Mouse (Mus musculus) c-Kit-positive CD71-positive TER-119-negative erythroid progenitor cells, embryonic 14.5 days (primary cell): ENCODE data around the gene Tnk1.
"Not testable (repeated sequence)": the region's sequence is repeated elsewhere in the genome, so short reads cannot be mapped to it uniquely, and the experiment has no call there.

Source experiments
- DNase-seq: peaks from one replicate; pipeline ENCODE4 v3.0.0-alpha.2; 2013; ENCODE audit warnings: low read depth

Gene Tnk1

DNA sequence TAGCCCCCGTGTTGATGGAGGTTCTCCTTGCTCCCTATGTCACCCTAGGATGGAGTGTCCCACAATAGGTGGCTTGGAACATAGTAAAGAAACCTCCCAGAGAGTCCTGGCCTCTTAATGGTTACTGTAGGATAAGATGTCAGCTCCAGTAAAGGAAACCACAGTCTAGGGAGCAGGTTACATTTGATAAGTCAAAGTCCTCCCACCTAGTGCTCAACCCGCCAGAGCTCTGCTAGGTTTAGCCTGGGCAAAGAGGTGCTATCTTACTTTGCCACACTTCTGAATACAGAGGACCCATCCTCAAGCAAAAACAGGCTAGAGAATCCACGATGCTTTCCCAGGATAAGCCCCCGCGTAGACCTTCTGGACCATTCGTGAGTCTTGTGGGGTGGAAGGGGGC is 20.4 kb upstream of the Tnk1 start:
- DNase-seq = peak; percentile 63

DNA sequence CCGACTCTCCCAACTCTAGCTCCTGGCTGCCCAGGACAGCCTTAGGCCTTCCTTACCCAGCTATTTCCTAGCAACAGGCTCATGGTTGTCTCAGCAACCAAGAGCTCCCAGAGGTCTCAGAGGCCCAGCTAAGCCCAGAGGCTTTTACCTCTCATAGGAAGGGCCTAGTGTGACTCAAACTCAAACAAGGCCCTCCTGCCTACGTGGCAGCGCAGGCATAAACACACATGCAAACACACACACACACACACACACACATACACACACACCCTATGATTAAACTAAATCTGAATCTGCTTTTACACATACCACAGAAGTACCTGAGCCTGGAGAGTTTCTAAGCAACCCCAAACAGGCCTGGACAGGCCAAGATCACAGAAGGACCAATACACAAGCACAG is 19.9 kb upstream of the Tnk1 start:
- no peak for DNase-seq

DNA sequence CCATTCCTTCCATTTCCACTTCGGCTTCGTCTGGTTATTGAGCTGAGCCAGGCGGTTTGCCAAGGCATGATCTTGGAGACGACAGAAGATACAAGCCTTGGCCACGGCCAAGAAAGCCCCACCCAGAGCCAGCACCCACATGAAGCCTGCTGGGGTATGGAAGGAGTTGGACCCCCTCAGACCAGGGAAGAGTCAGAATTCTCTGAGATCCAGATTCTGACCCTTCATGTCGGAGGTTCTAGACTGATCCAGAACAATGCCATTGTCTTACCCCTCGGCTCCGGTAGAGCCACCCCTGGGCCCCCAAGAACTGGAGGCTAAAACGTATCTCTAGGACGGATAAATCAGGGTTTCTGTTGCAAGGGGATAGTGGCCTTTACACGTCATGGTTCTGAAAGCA is 19.3 kb upstream of the Tnk1 start, which contains the start of gene Tmem95:
Tmem95 (minus strand) TSS at position 141 of the 400 bp plus-strand sequence.
- no peak for DNase-seq

DNA sequence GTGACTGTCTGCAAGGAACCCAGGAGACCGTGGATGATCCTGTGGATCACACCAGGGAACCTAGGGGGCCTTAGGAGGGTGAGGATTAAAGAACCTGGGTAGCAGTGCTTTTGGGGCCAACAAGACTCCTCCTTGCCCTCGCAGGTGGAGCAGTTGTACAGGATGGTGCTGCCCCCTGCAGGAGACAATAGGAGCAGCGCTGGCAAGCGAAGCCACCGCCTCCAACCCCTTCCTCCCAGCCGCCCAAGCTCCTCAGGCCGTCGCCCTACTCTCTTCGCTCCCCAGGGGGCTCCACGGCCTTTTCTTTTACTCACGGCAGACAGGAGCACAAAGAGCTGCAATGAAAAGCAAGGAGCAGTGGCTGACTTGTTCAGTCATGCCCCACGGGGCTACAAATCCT is 18.3 kb upstream of the Tnk1 start:
- peak; percentile 85 for DNase-seq

DNA sequence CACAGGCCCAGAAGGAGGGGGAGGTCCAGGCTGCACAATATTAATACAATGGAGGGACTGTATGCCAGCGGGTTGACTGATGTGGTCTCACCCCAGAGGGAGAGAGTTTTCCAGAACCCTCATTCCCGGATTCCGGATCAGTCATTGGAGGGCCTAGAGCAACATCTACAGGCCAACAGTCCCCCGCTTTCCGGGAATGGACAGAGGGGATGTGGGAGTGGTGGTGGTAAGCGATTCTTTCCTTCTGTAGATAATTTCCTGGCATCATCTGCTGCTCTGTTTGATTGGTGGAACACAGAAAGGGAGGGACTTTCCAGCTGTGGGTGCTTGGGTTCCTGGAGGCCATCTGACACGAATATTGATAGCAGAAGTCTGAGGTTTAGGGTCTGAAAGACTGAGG is 17.7 kb upstream of the Tnk1 start:
- DNase-seq = no peak

DNA sequence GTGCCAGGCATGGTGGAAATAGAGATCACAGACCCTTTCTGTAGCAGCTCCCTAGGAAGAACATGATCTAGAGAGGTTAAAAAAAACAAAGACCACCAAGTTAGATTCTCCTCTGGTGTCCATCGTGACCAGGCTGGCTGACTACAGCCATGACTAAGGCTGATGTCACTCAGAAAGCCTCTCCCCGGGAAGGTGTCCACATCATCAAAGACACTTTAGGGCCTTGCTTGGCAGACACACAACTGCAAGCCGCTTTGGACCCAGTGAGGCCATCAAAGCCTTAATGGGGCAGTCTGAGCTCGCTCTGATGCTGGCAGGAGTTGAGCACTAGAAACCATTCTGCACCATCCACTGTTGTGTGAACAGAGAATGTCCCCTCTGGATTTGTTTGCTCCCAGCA is 13.9 kb upstream of the Tnk1 start:
- no peak for DNase-seq

DNA sequence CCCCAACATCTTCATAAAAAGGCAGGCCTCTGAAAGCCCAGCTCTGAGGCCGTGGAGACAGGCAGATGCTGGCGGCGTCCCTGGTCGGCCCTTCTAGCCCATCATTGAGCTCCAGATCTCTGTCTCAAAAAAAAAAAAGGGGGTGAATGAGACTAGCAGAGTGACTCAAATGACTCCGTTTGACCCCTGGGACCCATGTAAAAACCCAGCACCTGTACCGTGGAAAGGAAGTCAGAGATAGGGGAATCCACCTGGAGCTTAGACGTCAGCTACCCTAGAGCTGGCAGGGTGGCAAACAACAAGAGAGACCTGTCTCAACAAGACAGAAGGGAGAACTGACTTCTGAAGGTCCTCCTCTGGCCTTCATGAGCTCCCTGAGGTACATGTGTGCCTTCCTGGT is 13.3 kb upstream of the Tnk1 start:
- no peak for DNase-seq

DNA sequence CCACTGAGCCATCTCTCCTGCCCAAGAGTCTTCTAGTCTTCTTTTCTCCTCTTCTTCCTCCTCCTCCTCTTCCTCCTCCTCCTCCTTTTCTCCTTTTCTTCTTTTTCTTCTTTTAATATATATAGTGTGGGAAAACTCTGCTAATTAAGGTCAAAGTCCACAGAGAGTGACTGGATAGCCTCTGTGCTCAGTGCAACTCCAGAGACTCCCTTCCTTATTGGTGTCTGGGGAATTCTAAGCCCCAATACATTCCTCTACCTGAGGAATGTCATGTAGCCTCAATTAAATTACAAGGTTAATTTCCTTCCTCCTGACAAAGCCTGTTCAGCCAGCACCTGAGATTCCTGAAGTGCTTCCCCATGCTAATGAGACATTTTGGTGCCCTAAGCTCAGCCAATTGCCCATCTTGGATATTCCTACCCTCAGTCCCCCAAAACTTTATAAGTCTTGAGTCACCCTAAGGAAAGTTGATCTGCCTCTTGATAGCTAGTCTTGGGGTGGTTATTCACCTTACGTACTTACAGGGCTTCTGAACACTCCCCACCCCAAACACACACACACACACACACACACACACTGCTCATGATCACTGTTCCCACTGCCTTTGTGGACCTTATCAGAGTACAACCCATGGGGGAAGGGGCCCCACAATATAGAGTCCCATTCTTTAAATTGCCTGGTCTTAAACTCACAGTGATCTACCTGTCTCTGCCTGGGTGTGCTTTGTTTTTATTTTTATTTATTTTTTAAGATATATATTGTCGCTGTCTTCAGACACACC is 11.9 kb upstream of the Tnk1 start:
- no peak for DNase-seq

DNA sequence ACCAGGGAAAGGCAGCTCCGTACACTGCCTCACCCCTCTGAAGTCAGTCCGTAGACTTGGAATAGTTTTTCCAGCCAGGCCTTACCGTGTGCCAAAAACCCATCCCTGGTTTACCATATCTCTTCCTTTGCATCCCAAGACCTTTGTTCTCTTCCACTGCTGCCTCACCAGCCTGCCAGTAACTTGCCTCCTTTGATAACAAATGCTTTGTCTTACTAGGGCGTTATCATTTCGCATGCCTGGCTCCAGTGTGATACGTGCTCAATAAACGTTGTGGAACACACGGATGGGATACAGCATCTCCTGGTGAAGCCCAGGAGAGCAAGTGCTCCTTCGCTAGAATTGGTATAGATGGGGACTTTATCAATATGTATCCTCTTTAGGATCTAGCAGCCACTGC is 8.8 kb upstream of the Tnk1 start:
- DNase-seq = no peak

DNA sequence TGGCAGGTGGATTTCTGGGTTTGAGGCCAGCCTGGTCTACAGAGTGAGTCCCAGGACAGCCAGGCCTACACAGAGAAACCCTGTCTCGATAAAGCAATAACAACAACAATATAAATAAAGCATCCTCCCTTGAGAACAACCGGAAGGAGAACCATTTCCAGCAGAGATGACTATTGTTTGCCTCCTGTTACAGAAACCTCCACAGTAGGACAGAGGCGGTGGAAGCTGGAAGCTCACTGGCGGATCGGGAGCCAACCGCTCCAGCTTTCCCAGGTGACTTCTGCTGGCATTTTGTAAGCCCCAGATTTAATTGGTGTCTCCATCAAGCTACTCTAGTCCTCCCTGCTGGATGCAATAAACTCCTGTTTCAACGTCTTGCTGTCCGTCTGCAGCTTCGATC is 7.0 kb upstream of the Tnk1 start:
- no peak for DNase-seq

DNA sequence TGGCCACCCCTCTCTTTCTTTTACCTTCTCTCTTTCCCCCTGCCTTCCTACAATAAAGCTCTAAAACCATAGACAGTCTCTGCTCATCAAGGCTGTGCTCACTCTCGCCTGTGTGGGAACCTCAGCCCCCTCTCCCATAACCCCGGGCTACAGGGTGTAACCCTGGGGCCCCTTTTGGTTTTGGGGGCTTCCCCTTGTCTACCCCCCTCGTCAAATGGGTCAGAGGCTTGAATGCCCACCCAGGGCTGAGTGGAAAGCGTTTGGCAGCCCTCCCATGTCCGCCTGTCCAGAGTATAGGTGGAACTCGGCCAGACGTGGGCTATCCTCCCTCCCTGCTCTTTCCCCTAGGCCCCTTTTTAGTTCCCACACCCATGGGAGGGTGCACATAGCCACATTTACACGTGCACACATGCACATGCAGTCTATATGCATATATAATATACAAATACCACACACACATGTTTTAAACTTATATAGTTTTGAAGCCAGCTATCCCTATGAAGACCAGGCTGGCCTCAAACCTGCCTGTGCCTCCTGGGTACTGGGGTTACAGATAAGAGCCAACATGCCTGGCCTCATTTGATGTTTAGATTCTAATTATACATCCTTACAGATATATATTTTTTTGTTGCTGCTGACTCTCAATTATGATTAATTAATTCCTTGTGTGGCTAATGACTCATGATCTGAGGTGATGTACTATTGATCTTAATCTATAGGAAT is 5.8 kb upstream of the Tnk1 start:
- no peak for DNase-seq

DNA sequence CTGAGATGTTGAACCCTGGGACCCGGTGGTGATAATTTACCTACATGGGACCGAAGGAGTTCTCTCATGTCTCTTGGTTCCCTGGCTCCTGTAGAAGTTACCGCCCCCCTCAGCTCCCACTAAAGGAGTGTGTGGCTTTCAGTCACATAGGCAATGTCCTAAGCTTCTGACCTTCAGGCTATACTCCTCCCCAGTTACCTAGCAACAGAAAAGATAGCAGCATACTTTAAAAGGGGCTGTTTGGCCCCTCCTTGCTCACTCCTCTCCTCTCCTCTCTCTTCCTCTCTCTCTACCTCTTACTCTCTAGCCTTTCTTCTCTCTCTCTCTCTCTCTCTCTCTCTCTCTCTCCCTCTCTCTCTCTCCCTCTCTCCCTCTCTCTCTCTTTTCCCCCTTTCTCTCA is 5.2 kb upstream of the Tnk1 start:
- not testable (repeated sequence) for DNase-seq

DNA sequence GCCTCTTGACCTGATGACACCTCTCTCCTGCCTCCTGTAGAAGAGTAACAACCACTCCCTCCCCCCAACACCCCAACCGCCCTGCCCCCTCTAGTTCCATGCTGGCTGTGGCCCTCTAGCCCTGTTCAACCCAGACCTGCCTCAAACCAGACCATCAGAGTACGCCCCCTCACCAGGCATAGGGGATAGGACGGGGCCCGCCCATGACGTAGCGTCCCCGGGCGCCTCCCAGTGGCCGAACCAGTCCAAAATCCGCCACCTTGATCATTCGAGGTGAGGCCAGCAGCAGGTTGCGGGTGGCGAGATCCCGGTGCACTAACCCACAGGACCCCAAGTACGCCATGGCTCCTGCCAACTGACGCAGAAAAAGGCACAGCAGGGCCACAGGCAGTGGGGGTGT is 3.2 kb downstream of the Tnk1 start:
- DNase-seq = no peak

DNA sequence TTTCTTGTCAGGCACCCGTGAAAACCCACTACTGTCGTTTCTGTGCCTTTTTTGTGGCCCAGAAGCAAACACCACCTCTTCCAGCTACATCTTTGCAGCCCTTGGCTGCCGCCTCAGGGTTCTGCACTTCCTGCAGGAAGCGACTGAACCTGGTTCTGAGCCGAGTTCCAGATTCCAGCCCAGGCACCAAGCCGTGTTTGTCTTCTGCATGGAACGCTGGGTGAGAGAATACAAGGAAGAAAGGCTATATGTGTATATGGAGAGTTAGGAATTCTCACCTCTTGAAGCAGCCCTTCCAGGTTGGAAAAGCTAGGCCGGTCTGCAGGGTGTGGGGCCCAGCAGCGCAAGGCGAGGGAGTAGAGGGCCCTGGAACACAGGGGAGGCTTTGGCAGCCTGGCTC is 3.9 kb downstream of the Tnk1 start:
- no peak for DNase-seq

DNA sequence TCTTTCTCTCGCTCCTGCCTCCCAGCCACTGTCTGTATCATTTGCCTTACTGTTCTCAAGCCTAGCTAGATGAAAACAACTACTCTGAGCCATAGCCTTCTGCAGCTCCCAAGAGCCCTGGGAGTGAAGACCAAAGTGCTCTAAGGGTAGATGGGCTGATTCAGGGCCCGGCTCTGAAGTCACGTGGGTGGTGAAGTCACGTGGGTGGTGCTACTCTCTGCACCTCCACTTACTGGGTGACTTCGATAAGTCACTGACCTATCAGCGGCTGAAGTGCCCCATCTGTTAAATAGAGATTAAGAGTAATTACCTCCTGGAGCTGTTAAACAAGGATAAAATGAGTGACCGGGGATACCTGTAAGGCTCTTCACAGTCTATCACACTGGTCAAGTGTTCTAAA is 4.5 kb downstream of the Tnk1 start:
- DNase-seq = peak; percentile 99

DNA sequence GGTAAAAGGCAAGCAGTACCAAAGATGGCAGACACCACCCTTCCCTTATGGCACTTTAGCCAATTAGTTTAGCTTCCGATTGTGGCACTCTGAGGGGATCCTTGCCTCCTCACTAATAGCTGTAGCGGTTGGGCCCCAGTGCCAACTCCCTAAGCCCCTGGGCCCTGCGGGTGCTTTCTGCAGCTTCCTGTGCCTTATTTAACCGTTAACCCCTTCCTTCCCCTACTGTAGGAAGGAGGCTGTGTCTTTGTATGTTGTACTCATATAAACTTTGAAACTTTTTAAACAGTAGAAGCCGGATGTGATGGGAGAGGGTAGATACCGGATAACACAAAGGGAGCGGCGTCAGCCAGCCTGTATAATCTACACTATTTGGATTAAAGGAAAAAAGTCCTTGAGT is 7.8 kb downstream of the Tnk1 start:
- DNase-seq = no peak

DNA sequence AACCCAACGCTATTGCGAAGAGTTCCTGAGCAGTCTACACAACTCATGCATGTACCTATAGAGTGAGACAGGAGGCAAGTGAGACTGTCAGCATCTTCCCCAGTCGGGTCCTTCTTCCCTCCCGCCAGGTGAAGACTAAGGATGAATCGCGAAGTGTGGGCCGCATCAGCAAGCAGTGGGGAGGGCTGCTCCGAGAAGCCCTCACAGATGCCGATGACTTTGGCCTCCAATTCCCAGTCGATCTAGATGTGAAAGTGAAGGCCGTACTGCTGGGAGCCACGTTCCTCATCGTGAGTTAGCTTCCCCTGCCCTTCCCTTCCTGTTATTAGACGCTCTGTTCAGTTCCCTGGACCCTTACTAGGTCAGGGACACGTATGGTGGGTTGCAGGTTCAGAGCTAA is 8.6 kb downstream of the Tnk1 start:
- DNase-seq = no peak

DNA sequence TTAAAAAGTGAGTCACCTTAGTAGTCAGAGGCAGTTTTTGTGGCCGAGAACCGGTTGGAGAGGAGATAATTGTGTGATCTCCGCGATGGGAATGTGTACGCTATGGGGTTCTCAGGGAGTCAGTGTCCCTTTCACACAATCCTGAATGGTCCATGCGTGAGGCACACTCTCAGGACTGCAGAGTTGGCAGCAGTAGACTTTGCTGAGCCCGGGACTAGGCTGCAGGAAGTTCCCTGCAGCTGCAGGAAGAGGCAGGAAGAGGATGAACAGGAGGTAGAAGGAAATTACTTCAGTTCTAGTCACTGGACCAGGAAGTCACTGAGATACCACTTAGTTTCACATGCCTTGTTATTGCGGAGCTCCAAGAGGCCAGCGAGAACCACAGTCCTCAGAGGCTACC is 9.4 kb downstream of the Tnk1 start:
- no peak for DNase-seq

DNA sequence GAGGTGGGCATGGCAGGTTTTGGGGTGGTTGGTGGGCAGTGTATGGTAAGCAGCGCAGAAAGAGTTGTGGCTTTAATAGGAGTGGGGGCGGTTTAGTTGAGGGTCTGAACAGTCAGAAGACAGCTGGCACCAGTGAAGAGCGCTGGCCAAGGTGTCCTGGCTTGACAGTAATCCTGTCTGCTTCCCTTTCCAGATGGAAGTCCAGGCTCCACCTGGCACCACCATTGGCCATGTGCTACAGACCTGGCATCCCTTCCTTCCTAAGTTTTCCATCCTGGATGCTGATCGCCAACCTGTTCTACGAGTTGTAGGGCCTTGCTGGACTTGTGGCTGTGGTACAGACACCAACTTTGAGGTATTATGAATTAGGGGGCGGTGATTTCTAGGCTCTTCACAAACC is 10.5 kb downstream of the Tnk1 start:
- no peak for DNase-seq

DNA sequence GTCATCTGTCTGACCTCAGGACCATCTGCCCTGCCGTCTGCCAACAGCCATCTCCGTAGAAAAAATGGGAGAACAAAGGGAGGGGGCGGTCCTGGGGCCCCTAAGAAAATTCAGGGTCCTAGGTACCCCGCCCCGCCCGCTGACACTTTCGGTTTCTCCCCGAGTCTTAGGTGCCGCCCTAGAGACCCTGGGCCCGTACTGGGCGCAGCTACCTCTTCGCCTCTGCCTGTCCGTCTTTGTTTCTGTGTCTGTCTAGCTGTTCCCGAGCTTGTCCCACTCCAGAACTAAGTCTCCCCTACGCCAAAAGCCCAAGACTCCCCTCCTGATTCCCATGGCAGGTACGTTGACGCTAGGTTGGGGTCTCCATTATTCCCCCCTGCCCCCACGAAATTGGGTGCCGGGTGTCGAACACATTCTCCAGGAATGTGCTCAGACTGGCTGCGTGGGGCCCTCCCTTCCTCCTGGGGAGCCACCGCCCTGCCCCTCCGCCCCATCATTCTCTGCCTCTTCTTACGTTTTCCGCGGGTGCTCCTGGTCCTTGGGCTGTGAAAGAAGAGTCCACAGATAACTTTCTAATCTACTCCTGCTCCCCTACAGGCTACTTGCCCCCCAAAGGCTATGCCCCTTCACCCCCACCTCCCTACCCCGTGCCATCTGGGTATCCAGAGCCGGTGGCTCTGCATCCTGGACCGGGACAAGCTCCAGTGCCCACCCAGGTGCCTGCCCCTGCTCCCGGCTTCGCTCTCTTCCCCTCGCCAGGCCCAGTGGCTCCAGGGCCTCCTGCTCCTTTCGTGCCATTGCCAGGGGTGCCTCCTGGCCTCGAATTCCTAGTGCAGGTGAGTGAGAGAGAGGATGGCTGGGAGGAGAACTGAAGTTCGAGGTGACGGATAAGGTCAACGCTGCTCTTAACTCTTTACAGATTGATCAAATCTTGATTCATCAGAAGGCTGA is 11.5 kb downstream of the Tnk1 start:
- DNase-seq = no peak

DNA sequence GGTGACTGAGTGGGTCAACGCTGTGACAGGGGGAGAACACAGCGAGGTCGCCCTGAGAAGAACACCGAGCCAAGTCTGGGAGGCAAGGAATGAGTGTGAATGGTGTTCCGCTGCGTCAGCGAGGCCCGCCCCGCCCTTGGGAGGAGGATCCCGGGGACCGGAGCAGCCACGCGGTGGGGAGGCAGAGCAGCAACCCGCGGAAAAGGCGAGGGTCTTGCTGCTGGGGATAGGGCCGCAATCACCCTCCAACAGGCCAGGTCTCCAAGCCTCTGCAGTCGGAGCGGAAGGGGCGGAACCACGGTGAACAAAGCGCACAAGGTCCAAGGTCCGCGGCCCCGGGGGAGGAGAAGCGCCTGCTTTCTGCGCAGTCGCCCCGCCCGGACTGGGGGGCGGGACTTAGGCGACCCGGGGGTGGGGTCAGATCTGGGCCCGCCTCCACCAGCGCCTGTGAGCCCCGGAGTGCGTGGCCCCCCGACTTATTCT is 12.3 kb downstream of the Tnk1 start, which contains the start of gene Plscr3:
Plscr3 (plus strand) TSS at position 179 of the 483 bp plus-strand sequence.
- DNase-seq = peak; percentile 79

DNA sequence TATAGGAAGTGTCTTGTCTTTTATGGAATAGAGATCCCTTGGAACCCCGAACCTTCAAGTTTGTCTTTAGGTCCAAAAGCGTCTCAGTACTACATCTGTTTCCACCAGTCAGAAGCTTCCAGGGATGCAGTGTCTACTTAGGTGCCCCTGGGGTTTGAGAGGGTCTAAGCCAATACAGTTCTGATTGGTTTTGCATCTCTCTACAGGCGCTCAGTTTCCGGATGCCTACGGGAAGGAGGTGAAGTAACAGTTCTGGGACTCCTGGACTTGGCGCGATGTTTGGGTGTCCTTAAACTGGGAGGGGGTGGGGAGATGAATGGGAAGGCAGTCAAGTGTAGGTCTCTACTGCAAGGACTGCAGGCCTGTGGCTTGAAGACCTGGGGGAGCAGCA is 19.8 kb downstream of the Tnk1 start:
- no peak for DNase-seq
